Mouse (Mus musculus) bone marrow macrophage, adult 2 months (primary cell): ENCODE measurements at regions not wholly inside any gene's neighbourhood (a gene's known extent, or its start where the extent isn't known, plus 50 kb on each side); places are given as distances from the start of the nearest gene placed in this dataset.

ENCODE experiments used
- CTCF ChIP-seq: IDR thresholded peaks from 2 replicates; pipeline ENCODE4 v1.5.1; 2012; ENCODE audit warnings: low read depth, mild to moderate bottlenecking, low read length, moderate library complexity
- POLR2A ChIP-seq: IDR thresholded peaks from 2 replicates; pipeline ENCODE4 v1.6.1; 2012; ENCODE audit warnings: mild to moderate bottlenecking, low read depth, low read length, borderline replicate concordance

- TF ChIP-seq CTCF (no peak), POLR2A (no peak)
Measured at GRCm38 (mm10) chr8:15364546-15364945, 318.7 kb upstream of the BB014433 start.
